Mouse (Mus musculus) limb, embryonic 14.5 days (tissue): ENCODE data around the gene Xpnpep3. TPM values are rescaled to one million over a fixed set of nuclear protein-coding genes. Genes with fewer than 3 reads are reported as not detected.

Source experiments
- ATAC-seq: fragments of 200-750 bp; cut with Nextera tagmentation; 2 replicates; pipeline ENCODE4 v1.8.0; 2017; ENCODE audit warnings: low read depth, moderate number of reproducible peaks, moderate TSS enrichment; ENCODE audit not compliant: low FRiP score
- DNase-seq: peaks from one replicate; pipeline ENCODE4 v3.0.0-alpha.2; 2015; ENCODE audit warnings: low spot score
- H3K27ac ChIP-seq: fragments of 300-500 bp; sonication (generic); replicated peaks from 2 replicates; pipeline ENCODE4 v1.5.1; 2014; ENCODE audit warnings: low read depth, mild to moderate bottlenecking, low read length, moderate library complexity, mixed read lengths
- H3K27me3 ChIP-seq: fragments of 300-500 bp; sonication (generic); 2 replicates; pipeline ENCODE4 v1.6.1; 2014; ENCODE audit warnings: low read length, mixed read lengths; ENCODE audit not compliant: control insufficient read depth, insufficient read depth
- H3K36me3 ChIP-seq: fragments of 300-500 bp; sonication (generic); 2 replicates; pipeline ENCODE4 v1.6.1; 2014; ENCODE audit warnings: mild to moderate bottlenecking, low read length, moderate library complexity, mixed read lengths; ENCODE audit not compliant: control insufficient read depth, insufficient read depth
- H3K4me1 ChIP-seq: fragments of 300-500 bp; sonication (generic); 2 replicates; pipeline ENCODE4 v1.6.1; 2014; ENCODE audit warnings: antibody characterized with exemption, low read length, mixed read lengths; ENCODE audit not compliant: control insufficient read depth, insufficient read depth
- H3K4me2 ChIP-seq: fragments of 300-500 bp; sonication (generic); replicated peaks from 2 replicates; pipeline ENCODE4 v1.6.1; 2014; ENCODE audit warnings: low read depth, mild to moderate bottlenecking, low read length, moderate library complexity; ENCODE audit not compliant: severe bottlenecking
- H3K4me3 ChIP-seq: fragments of 300-500 bp; sonication (generic); replicated peaks from 2 replicates; pipeline ENCODE4 v1.5.1; 2014; ENCODE audit warnings: low read length
- H3K9ac ChIP-seq: fragments of 300-500 bp; sonication (generic); 2 replicates; pipeline ENCODE4 v1.6.1; 2014; ENCODE audit warnings: mild to moderate bottlenecking, low read depth, low read length, moderate library complexity; ENCODE audit not compliant: severe bottlenecking
- H3K9me3 ChIP-seq: fragments of 300-500 bp; sonication (generic); 2 replicates; pipeline ENCODE4 v1.6.1; 2016; ENCODE audit warnings: low read length; ENCODE audit not compliant: control insufficient read depth
- POLR2A ChIP-seq: fragments of 200-500 bp; IDR thresholded peaks from 2 replicates; pipeline ENCODE4 v1.8.0; 2012; ENCODE audit warnings: inconsistent platforms, mild to moderate bottlenecking, moderate library complexity, borderline replicate concordance; ENCODE audit not compliant: insufficient read depth, insufficient read length; ENCODE audit errors: extremely low read depth
- WGBS: fragments of 180-500 bp; shearing (Covaris S2); extraction: QIAGEN DNeasy Blood & Tissue Kit; methylation state at CpG from one replicate; pipeline ENCODE4 v1.1.7; 2014; 5-methylcytosine and 5-hydroxymethylcytosine counted together
- polyA plus RNA-seq, 2 experiments: library from polyadenylated mRNA; depleted of rRNA in 1 of 2; stranded (reverse) in 1 of 2; unstranded in 1 of 2; fragments of >200 nt; fragmentation: Nextera tagmentation in 1 of 2; extraction: Ambion mirVana in 1 of 2; gene quantifications; 2 replicates each; pipeline versions ENCODE4 v1.2.1 to v1.2.3; 2012 to 2014

Xpnpep3 gene
- polyA plus RNA-seq, 2 experiments, result 6.6 to 10.5 TPM

DNA sequence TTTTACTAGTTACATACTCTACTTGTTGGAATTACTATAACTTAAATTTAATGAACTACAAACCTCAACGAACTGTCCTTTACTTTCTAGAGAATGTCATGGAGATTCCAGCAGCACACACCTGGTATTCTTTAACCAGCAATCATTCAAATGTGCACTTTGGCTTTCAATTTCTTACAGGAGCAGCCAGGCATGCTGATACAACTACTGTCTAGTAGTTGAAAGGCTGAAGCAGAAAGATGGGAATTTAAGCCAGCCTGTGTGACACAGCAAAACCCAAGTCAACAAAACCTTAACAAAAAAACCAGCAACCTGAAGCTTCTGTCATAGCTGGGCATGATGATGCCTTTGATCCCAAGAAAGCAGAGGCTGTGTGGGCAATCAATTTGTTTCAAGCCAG lies 37.4 kb upstream of the Xpnpep3 start:
- Histone ChIP-seq H3K9ac (no peak overlapping the region), H3K4me1 (peaks cover 6% of the 10 kb centered on the region), H3K4me2 (no peak overlapping the region), H3K27me3 (no peaks in the 10 kb centered on the region), H3K9me3 (no peaks in the 10 kb centered on the region), H3K27ac (no peak overlapping the region), H3K36me3 (peaks cover 48% of the 10 kb centered on the region), H3K4me3 (no peak overlapping the region)
- DNase-seq (no peak), ATAC-seq (no peak)
- TF ChIP-seq POLR2A, result no peak
- 69% methylated on average over 1 of the region's 1 CpGs for WGBS

DNA sequence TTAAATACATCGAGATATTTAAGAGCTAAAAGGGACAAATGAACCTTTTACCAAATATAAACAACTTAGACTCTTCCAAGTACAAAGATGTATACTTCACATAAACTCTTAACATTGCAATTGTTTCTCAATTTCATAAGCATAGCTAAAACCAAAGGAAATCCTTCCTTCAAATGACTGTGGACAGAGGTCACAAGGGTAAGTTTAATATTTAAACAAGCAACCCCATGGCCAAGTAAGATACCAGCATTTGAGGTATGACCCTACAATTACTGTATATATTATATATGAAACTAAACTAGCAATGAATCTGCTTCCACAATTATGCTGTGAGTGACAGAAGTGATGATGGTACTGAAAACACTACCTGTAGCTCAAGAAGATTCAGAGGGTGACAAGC lies 35.7 kb upstream of the Xpnpep3 start:
- H3K4me3 ChIP-seq, result no peak overlapping the region

GRCm38 (mm10) chr15:81365246-81365645 lies 34.7 kb upstream of the Xpnpep3 start:
- H3K27ac ChIP-seq, result no peak overlapping the region
- H3K9me3 ChIP-seq, result no peaks in the 10 kb centered on the region
- no peak overlapping the region for H3K4me3 ChIP-seq
- DNase-seq (no peak), ATAC-seq (no peak)
- H3K36me3 ChIP-seq, result peaks cover 73% of the 10 kb centered on the region
- 90% methylated on average over 8 of the region's 8 CpGs for WGBS
- H3K9ac ChIP-seq, result no peak overlapping the region
- no peak overlapping the region for H3K4me2 ChIP-seq
- no peak for TF ChIP-seq POLR2A
- no peaks in the 10 kb centered on the region for H3K4me1 ChIP-seq
- H3K27me3 ChIP-seq, result no peaks in the 10 kb centered on the region

More for the DNA sequence above, 35.7 kb upstream of the Xpnpep3 start:
- H3K4me2 ChIP-seq, result no peak overlapping the region
- H3K36me3 ChIP-seq, result peaks cover 63% of the 10 kb centered on the region
- no peak overlapping the region for H3K9ac ChIP-seq
- H3K27me3 ChIP-seq, result no peaks in the 10 kb centered on the region
- H3K27ac ChIP-seq, result no peak overlapping the region
- WGBS, result 93% methylated on average over 1 of the region's 1 CpGs
- no peak for TF ChIP-seq POLR2A
- DNase-seq (no peak), ATAC-seq (no peak)
- H3K4me1 ChIP-seq, result peaks cover 6% of the 10 kb centered on the region
- H3K9me3 ChIP-seq, result no peaks in the 10 kb centered on the region

GRCm38 (mm10) chr15:81366241-81366640 lies 33.7 kb upstream of the Xpnpep3 start:
- Histone ChIP-seq H3K4me2 (no peak overlapping the region), H3K27me3 (no peaks in the 10 kb centered on the region), H3K27ac (no peak overlapping the region), H3K4me3 (no peak overlapping the region), H3K4me1 (no peaks in the 10 kb centered on the region), H3K9ac (no peak overlapping the region), H3K9me3 (no peaks in the 10 kb centered on the region), H3K36me3 (peaks cover 82% of the 10 kb centered on the region)
- TF ChIP-seq POLR2A, result no peak
- 77% methylated on average over 4 of the region's 4 CpGs for WGBS
- DNase-seq, result no peak
- no peak for ATAC-seq

DNA sequence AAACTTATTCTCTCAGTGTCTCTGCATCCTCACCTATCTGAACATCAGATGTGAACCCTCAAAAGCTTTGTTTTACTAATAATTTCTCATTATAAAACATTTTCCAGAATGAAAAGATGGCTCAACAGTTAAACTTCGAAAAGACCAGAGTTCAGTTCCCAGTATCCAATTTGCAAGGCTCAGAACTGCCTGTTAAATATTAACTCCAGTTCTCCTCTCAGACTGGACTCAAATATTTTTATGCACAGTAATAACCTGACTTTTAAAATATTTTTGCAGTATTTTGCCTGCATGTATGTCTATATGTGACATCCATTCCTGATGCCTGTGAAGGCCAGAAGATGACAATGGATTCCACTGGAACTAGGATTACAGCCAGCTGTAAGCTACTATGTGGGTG lies 31.3 kb upstream of the Xpnpep3 start:
- H3K9me3 ChIP-seq, result no peaks in the 10 kb centered on the region
- peaks cover 94% of the 10 kb centered on the region for H3K36me3 ChIP-seq
- H3K27me3 ChIP-seq, result no peaks in the 10 kb centered on the region
- no peak overlapping the region for H3K4me3 ChIP-seq
- DNase-seq (no peak), ATAC-seq (no peak)
- no peak overlapping the region for H3K4me2 ChIP-seq
- no peak for TF ChIP-seq POLR2A
- WGBS, result 87% methylated on average over 1 of the region's 1 CpGs
- no peak overlapping the region for H3K27ac ChIP-seq
- H3K9ac ChIP-seq, result no peak overlapping the region
- H3K4me1 ChIP-seq, result no peaks in the 10 kb centered on the region

- TF ChIP-seq POLR2A, result no peak
- H3K9me3 ChIP-seq, result no peaks in the 10 kb centered on the region
- no peak overlapping the region for H3K4me3 ChIP-seq
- peaks cover 89% of the 10 kb centered on the region for H3K36me3 ChIP-seq
- H3K4me1 ChIP-seq, result no peaks in the 10 kb centered on the region
- no peak overlapping the region for H3K9ac ChIP-seq
- ATAC-seq (no peak), DNase-seq (no peak)
- 77% methylated on average over 1 of the region's 1 CpGs for WGBS
- no peak overlapping the region for H3K27ac ChIP-seq
- no peak overlapping the region for H3K4me2 ChIP-seq
- H3K27me3 ChIP-seq, result no peaks in the 10 kb centered on the region
Measured at GRCm38 (mm10) chr15:81370356-81370755, 29.6 kb upstream of the Xpnpep3 start.
